Mouse (Mus musculus) heart, embryonic 16.5 days (tissue): ENCODE results near the gene Atp1a2. TPM values are rescaled to one million over a fixed set of nuclear protein-coding genes. Genes with fewer than 3 reads are reported as not detected.

Experiments used
- ATAC-seq: fragments of 200-750 bp; cut with Nextera tagmentation; replicated peaks from 2 replicates; pipeline ENCODE4 v1.8.0; 2017; ENCODE audit warnings: moderate number of reproducible peaks; ENCODE audit not compliant: insufficient read depth, low FRiP score; ENCODE audit errors: extremely low read depth
- H3K27ac ChIP-seq: fragments of 300-500 bp; sonication (generic); 2 replicates; pipeline ENCODE4 v1.5.1; 2014; ENCODE audit warnings: mild to moderate bottlenecking, low read length, control low read depth, moderate library complexity
- H3K27me3 ChIP-seq: fragments of 300-500 bp; sonication (generic); 2 replicates; pipeline ENCODE4 v1.6.1; 2014; ENCODE audit warnings: low read length, mixed read lengths; ENCODE audit not compliant: control insufficient read depth, insufficient read depth
- H3K36me3 ChIP-seq: fragments of 300-500 bp; sonication (generic); 2 replicates; pipeline ENCODE4 v1.6.1; 2014; ENCODE audit not compliant: control insufficient read depth, insufficient read depth
- H3K4me1 ChIP-seq: fragments of 300-500 bp; sonication (generic); 2 replicates; pipeline ENCODE4 v1.6.1; 2014; ENCODE audit warnings: low read length, mixed read lengths; ENCODE audit not compliant: control insufficient read depth, insufficient read depth
- H3K4me2 ChIP-seq: fragments of 300-500 bp; sonication (generic); 2 replicates; pipeline ENCODE4 v1.6.1; 2014; ENCODE audit warnings: low read depth, mild to moderate bottlenecking, control low read depth, low read length
- H3K4me3 ChIP-seq: fragments of 300-500 bp; sonication (generic); 2 replicates; pipeline ENCODE4 v1.5.1; 2014; ENCODE audit warnings: mild to moderate bottlenecking, control low read depth, low read length
- H3K9ac ChIP-seq: fragments of 300-500 bp; sonication (generic); 2 replicates; pipeline ENCODE4 v1.6.1; 2014; ENCODE audit warnings: low read length, control low read depth
- H3K9me3 ChIP-seq: fragments of 300-500 bp; sonication (generic); replicated peaks from 2 replicates; pipeline ENCODE4 v1.6.1; 2016; ENCODE audit warnings: low read length; ENCODE audit not compliant: control insufficient read depth
- WGBS: fragments of 180-500 bp; shearing (Covaris S2); extraction: QIAGEN DNeasy Blood & Tissue Kit; methylation state at CpG from one replicate; pipeline ENCODE4 v1.1.7; 2014; 5-methylcytosine and 5-hydroxymethylcytosine counted together
- polyA plus RNA-seq: library from polyadenylated mRNA; unstranded; fragments of >200 nt; fragmentation: Nextera tagmentation; extraction: Ambion mirVana; gene quantifications from 2 replicates; pipeline ENCODE4 v1.2.1, GENCODE M21; 2015

Atp1a2 gene
- polyA plus RNA-seq, 1 experiment from 2014 or later, result 18.7 TPM

- WGBS, result 74% methylated on average over 3 of the region's 3 CpGs
- Histone ChIP-seq H3K27me3 (no peaks in the 10 kb centered on the region), H3K4me2 (no peak overlapping the region), H3K9ac (no peak overlapping the region), H3K27ac (no peak overlapping the region), H3K9me3 (no peaks in the 10 kb centered on the region), H3K36me3 (peaks cover 39% of the 10 kb centered on the region), H3K4me3 (no peak overlapping the region), H3K4me1 (no peaks in the 10 kb centered on the region)
- ATAC-seq, result no peak
Measured at GRCm38 (mm10) chr1:172289617-172289946, 8.3 kb downstream of the Atp1a2 start.

- H3K4me2 ChIP-seq, result no peak overlapping the region
- H3K9me3 ChIP-seq, result no peaks in the 10 kb centered on the region
- 89% methylated on average over 11 of the region's 11 CpGs for WGBS
- no peak overlapping the region for H3K4me3 ChIP-seq
- no peaks in the 10 kb centered on the region for H3K27me3 ChIP-seq
- H3K9ac ChIP-seq, result no peak overlapping the region
- peaks cover 39% of the 10 kb centered on the region for H3K36me3 ChIP-seq
- no peaks in the 10 kb centered on the region for H3K4me1 ChIP-seq
- H3K27ac ChIP-seq, result no peak overlapping the region
- no peak for ATAC-seq
Measured at GRCm38 (mm10) chr1:172288900-172289616, 8.8 kb downstream of the Atp1a2 start.

- no peak overlapping the region for H3K4me2 ChIP-seq
- no peak overlapping the region for H3K27ac ChIP-seq
- H3K9me3 ChIP-seq, result no peaks in the 10 kb centered on the region
- 87% methylated on average over 5 of the region's 5 CpGs for WGBS
- no peak overlapping the region for H3K9ac ChIP-seq
- H3K4me1 ChIP-seq, result no peaks in the 10 kb centered on the region
- no peaks in the 10 kb centered on the region for H3K27me3 ChIP-seq
- peaks cover 35% of the 10 kb centered on the region for H3K36me3 ChIP-seq
- no peak for ATAC-seq
- H3K4me3 ChIP-seq, result no peak overlapping the region
Measured at GRCm38 (mm10) chr1:172286740-172287139, 11.1 kb downstream of the Atp1a2 start.

GRCm38 (mm10) chr1:172284221-172284620, 13.6 kb downstream of the Atp1a2 start:
- Histone ChIP-seq H3K4me2 (no peak overlapping the region), H3K27ac (no peak overlapping the region), H3K27me3 (no peaks in the 10 kb centered on the region), H3K4me3 (no peak overlapping the region), H3K9ac (no peak overlapping the region), H3K36me3 (peaks cover 20% of the 10 kb centered on the region), H3K4me1 (no peaks in the 10 kb centered on the region), H3K9me3 (no peaks in the 10 kb centered on the region)
- 77% methylated on average over 14 of the region's 14 CpGs for WGBS
- ATAC-seq, result no peak

GRCm38 (mm10) chr1:172283073-172283472, 14.8 kb downstream of the Atp1a2 start:
- no peak overlapping the region for H3K27ac ChIP-seq
- WGBS, result 95% methylated on average over 6 of the region's 6 CpGs
- peaks cover 15% of the 10 kb centered on the region for H3K36me3 ChIP-seq

GRCm38 (mm10) chr1:172281522-172282254, 16.2 kb downstream of the Atp1a2 start:
- Histone ChIP-seq H3K36me3 (peaks cover 12% of the 10 kb centered on the region), H3K4me2 (no peak overlapping the region), H3K27ac (no peak overlapping the region), H3K4me3 (no peak overlapping the region), H3K27me3 (no peaks in the 10 kb centered on the region), H3K4me1 (no peaks in the 10 kb centered on the region), H3K9ac (no peak overlapping the region), H3K9me3 (no peaks in the 10 kb centered on the region)
- 83% methylated on average over 10 of the region's 10 CpGs for WGBS
- ATAC-seq, result no peak

More at GRCm38 (mm10) chr1:172283073-172283472, 14.8 kb downstream of the Atp1a2 start:
- no peak for ATAC-seq
- no peaks in the 10 kb centered on the region for H3K27me3 ChIP-seq
- H3K4me1 ChIP-seq, result no peaks in the 10 kb centered on the region
- H3K9ac ChIP-seq, result no peak overlapping the region
- H3K9me3 ChIP-seq, result no peaks in the 10 kb centered on the region
- no peak overlapping the region for H3K4me3 ChIP-seq
- no peak overlapping the region for H3K4me2 ChIP-seq

- ATAC-seq, result no peak
- peaks cover 2% of the 10 kb centered on the region; the same call in 1 of the 2 replicates for H3K36me3 ChIP-seq
- no peak overlapping the region for H3K4me2 ChIP-seq
- H3K4me3 ChIP-seq, result no peak overlapping the region
- H3K27me3 ChIP-seq, result no peaks in the 10 kb centered on the region
- no peak overlapping the region for H3K27ac ChIP-seq
- H3K4me1 ChIP-seq, result no peaks in the 10 kb centered on the region
- WGBS, result 74% methylated on average over 16 of the region's 16 CpGs
- no peaks in the 10 kb centered on the region for H3K9me3 ChIP-seq
- no peak overlapping the region for H3K9ac ChIP-seq
Measured at GRCm38 (mm10) chr1:172279768-172280509, 17.9 kb downstream of the Atp1a2 start.

- H3K4me1 ChIP-seq, result no peaks in the 10 kb centered on the region
- WGBS, result 74% methylated on average over 13 of the region's 13 CpGs
- no peak overlapping the region for H3K27ac ChIP-seq
- H3K27me3 ChIP-seq, result no peaks in the 10 kb centered on the region
- 0 out of 2 replicates have a peak, but pooled peaks cover 2% of the 10 kb centered on the region for H3K36me3 ChIP-seq
- no peak overlapping the region for H3K4me3 ChIP-seq
- H3K9ac ChIP-seq, result no peak overlapping the region
- no peak overlapping the region for H3K4me2 ChIP-seq
- H3K9me3 ChIP-seq, result no peaks in the 10 kb centered on the region
- ATAC-seq, result no peak
Measured at GRCm38 (mm10) chr1:172278328-172278727, 19.5 kb downstream of the Atp1a2 start.

GRCm38 (mm10) chr1:172277172-172277571, 20.7 kb downstream of the Atp1a2 start:
- 0 out of 2 replicates have a peak, but pooled peaks cover 2% of the 10 kb centered on the region for H3K36me3 ChIP-seq
- no peak overlapping the region for H3K9ac ChIP-seq
- H3K9me3 ChIP-seq, result no peaks in the 10 kb centered on the region
- no peak overlapping the region for H3K27ac ChIP-seq
- no peak overlapping the region for H3K4me3 ChIP-seq
- H3K4me2 ChIP-seq, result no peak overlapping the region
- ATAC-seq, result no peak
- WGBS, result 53% methylated on average over 3 of the region's 3 CpGs
- H3K4me1 ChIP-seq, result no peaks in the 10 kb centered on the region
- no peaks in the 10 kb centered on the region for H3K27me3 ChIP-seq
